Mouse (Mus musculus) myocyte (in vitro differentiated cells): ENCODE measurements at regions not wholly inside any gene's neighbourhood (a gene's known extent, or its start where the extent isn't known, plus 50 kb on each side); places are given as distances from the start of the nearest gene placed in this dataset.

Source experiments
- CEBPB ChIP-seq: IDR thresholded peaks from 2 replicates; pipeline ENCODE4 v1.6.1; 2011; ENCODE audit warnings: mild to moderate bottlenecking, moderate library complexity; ENCODE audit not compliant: poor library complexity, insufficient read depth, severe bottlenecking
- E2F4 ChIP-seq: IDR thresholded peaks from one replicate; pipeline ENCODE4 v1.6.1; 2011; ENCODE audit warnings: mild to moderate bottlenecking, control low read depth, moderate library complexity; ENCODE audit not compliant: insufficient read depth
- MAX ChIP-seq: IDR thresholded peaks from one replicate; pipeline ENCODE4 v1.6.1; 2011; ENCODE audit warnings: low read depth, mild to moderate bottlenecking, control low read depth
- MYOD1 ChIP-seq, 3 experiments: IDR thresholded peaks; one replicate each; pipeline ENCODE4 v1.6.1; 2011; ENCODE audit warnings: control low read depth in 2 of 3, low read depth in 2 of 3, mild to moderate bottlenecking in 2 of 3, moderate library complexity in 1 of 3; ENCODE audit not compliant: insufficient read length in 2 of 3, control insufficient read depth in 1 of 3
- MYOG ChIP-seq, 3 experiments: IDR thresholded peaks; one replicate each; pipeline ENCODE4 v1.6.1; 2011; ENCODE audit warnings: control low read depth in 2 of 3, low read depth in 2 of 3, mild to moderate bottlenecking in 2 of 3; ENCODE audit not compliant: insufficient read length in 2 of 3, control insufficient read depth in 1 of 3, insufficient read depth in 1 of 3
- POLR2A ChIP-seq: IDR thresholded peaks from one replicate; pipeline ENCODE4 v1.6.1; 2011; ENCODE audit warnings: low read depth, mild to moderate bottlenecking, control low read depth, moderate library complexity; ENCODE audit not compliant: insufficient read length
- POLR2AphosphoS2 ChIP-seq: IDR thresholded peaks from one replicate; pipeline ENCODE4 v1.6.1; 2011; ENCODE audit warnings: low read depth, control low read depth; ENCODE audit not compliant: insufficient read length
- REST ChIP-seq: IDR thresholded peaks from one replicate; pipeline ENCODE4 v1.6.1; 2011; ENCODE audit warnings: mild to moderate bottlenecking, control low read depth, moderate library complexity; ENCODE audit not compliant: insufficient read depth, insufficient read length
- TCF12 ChIP-seq: IDR thresholded peaks from one replicate; pipeline ENCODE4 v1.6.1; 2011; ENCODE audit warnings: mild to moderate bottlenecking, control low read depth; ENCODE audit not compliant: poor library complexity, insufficient read depth, severe bottlenecking
- USF1 ChIP-seq: IDR thresholded peaks from one replicate; pipeline ENCODE4 v1.6.1; 2011; ENCODE audit warnings: low read depth, mild to moderate bottlenecking, control low read depth, moderate library complexity

DNA sequence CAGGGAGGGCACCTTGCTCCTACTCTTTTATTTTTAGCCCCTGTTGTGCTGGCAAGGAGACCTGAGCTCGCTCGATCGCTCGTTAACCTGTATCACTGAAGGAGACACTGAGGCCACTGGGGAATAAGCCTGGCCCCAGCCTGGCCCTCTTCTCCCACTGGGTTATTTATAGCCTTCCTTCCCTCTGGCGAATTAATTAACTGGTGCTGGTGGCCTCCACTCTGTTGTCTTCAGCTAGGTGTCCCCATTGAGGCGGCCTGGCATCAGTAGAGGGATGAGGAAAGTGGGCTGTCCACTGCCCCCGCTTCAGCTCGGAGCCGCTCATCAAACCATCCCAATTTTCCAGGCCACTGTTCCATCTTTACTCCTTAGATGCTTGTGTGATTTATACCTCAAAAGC is 152.1 kb upstream of the Tle3 start:
- TF ChIP-seq CEBPB (no peak), POLR2A (no peak), REST (no peak), USF1 (no peak), POLR2AphosphoS2 (no peak), MYOG (IDR thresholded peaks at IDR 0.05; ENCODE audit: control insufficient read depth in 1 of 3, insufficient read depth in 1 of 3, insufficient read length in 2 of 3, low read depth in 2 of 3) (no peak), TCF12 (no peak), MYOD1 (IDR thresholded peaks at IDR 0.05; ENCODE audit: control insufficient read depth in 1 of 3, insufficient read length in 2 of 3, low read depth in 2 of 3) (no peak), MAX (no peak), E2F4 (no peak)
